In genomic region chr14:51996231-51996841, GRCm38 (mm10) we compare ENCODE assay signal across 14 mouse cellular contexts. TPM values are rescaled to one million over a fixed set of nuclear protein-coding genes. Genes with fewer than 3 reads are reported as not detected.
A peak's percentile ranks its signal among the peaks of the same experiment; 100 is the strongest.
DNase-seq lines count a peak whose midpoint lies in the region; ATAC-seq and TF ChIP-seq lines count a peak whose summit lies in the region.
"Had no signal": no experiment of that assay in that cellular context is flagged by ENCODE, and none has a peak within 500 bp of the region (broad histone marks: within the 10 kb centered on the region; RNA-seq: fewer than 3 reads in every experiment).

No protein-coding gene starts in this region.

- H3K4me1 ChIP-seq in forebrain, embryonic 12.5 days = no peaks in the 10 kb centered on the region; the same call in 1 of the 2 replicates
- H3K4me1 ChIP-seq in forebrain, embryonic 11.5 days (replicated peaks; ENCODE audit: control insufficient read depth, insufficient read depth, low read length) = no peaks in the 10 kb centered on the region
- H3K4me1 ChIP-seq in liver, adult 2 months (ENCODE audit: control insufficient read depth, insufficient read depth, low read length) = no peaks in the 10 kb centered on the region
- H3K4me1 ChIP-seq in E14TG2a.4 (replicated peaks; ENCODE audit: low read depth, low read length) = peaks cover 41% of the 10 kb centered on the region
- H3K4me1 ChIP-seq in forebrain, embryonic 15.5 days = 0 out of 2 replicates have a peak, but pooled peaks cover 4% of the 10 kb centered on the region
- H3K4me1 ChIP-seq: neural tube, embryonic 12.5 days had no signal

- no peak overlapping the region for H3K4me2 ChIP-seq in forebrain, embryonic 12.5 days
- H3K4me2 ChIP-seq in forebrain, embryonic 11.5 days (ENCODE audit: low read depth, low read length, severe bottlenecking) = no peak overlapping the region
- no peak overlapping the region for H3K4me2 ChIP-seq in forebrain, embryonic 15.5 days (replicated peaks)
- H3K4me2 ChIP-seq: neural tube, embryonic 12.5 days had no signal

- 0 out of 2 replicates have a peak, but pooled peaks have one; percentile 19 for ATAC-seq in forebrain, embryonic 12.5 days (ENCODE audit: low FRiP score)
- ATAC-seq in forebrain, embryonic 11.5 days (replicated peaks; ENCODE audit: low FRiP score) = no peak
- ATAC-seq in forebrain, embryonic 15.5 days (replicated peaks) = 0 out of 2 replicates have a peak, but pooled peaks have one; percentile 14
- ATAC-seq: inflammation-experienced regulatory T-cells, adult 6 months had no signal

- no peak overlapping the region for H3K4me3 ChIP-seq in forebrain, embryonic 12.5 days (replicated peaks)
- no peak overlapping the region for H3K4me3 ChIP-seq in forebrain, embryonic 11.5 days (ENCODE audit: low read depth, low read length)
- H3K4me3 ChIP-seq in liver, adult 2 months (ENCODE audit: insufficient read depth, low read depth, low read length) = no peak overlapping the region
- peak overlapping the region; percentile 70 for H3K4me3 ChIP-seq in E14TG2a.4 (replicated peaks; ENCODE audit: low read length)
- H3K4me3 ChIP-seq in forebrain, embryonic 15.5 days = no peak overlapping the region
- H3K4me3 ChIP-seq: neural tube, embryonic 12.5 days had no signal

- no peaks in the 10 kb centered on the region for H3K27me3 ChIP-seq in forebrain, embryonic 12.5 days
- H3K27me3 ChIP-seq in forebrain, embryonic 11.5 days (ENCODE audit: control insufficient read depth, insufficient read depth, low read length) = no peaks in the 10 kb centered on the region
- H3K27me3 ChIP-seq in liver, adult 2 months (ENCODE audit: control insufficient read depth, insufficient read depth, low read length) = no peaks in the 10 kb centered on the region
- H3K27me3 ChIP-seq in E14TG2a.4 (ENCODE audit: insufficient read depth, low read length) = peaks cover 29% of the 10 kb centered on the region
- H3K27me3 ChIP-seq in forebrain, embryonic 15.5 days = no peaks in the 10 kb centered on the region
- H3K27me3 ChIP-seq: neural tube, embryonic 12.5 days had no signal

- H3K36me3 ChIP-seq in forebrain, embryonic 12.5 days (replicated peaks) = peaks cover 90% of the 10 kb centered on the region
- H3K36me3 ChIP-seq in forebrain, embryonic 11.5 days (ENCODE audit: control insufficient read depth, insufficient read depth, low read length) = peaks cover 30% of the 10 kb centered on the region
- H3K36me3 ChIP-seq in liver, adult 2 months (ENCODE audit: control insufficient read depth, insufficient read depth, low read length) = no peaks in the 10 kb centered on the region
- no peaks in the 10 kb centered on the region for H3K36me3 ChIP-seq in E14TG2a.4 (ENCODE audit: insufficient read depth, low read length)
- H3K36me3 ChIP-seq in forebrain, embryonic 15.5 days = peaks cover 84% of the 10 kb centered on the region

- 0 out of 2 replicates have a peak overlapping the region, but pooled peaks have one; percentile 19 for H3K27ac ChIP-seq in forebrain, embryonic 12.5 days
- H3K27ac ChIP-seq in forebrain, embryonic 11.5 days (ENCODE audit: low read depth, low read length) = no peak overlapping the region
- H3K27ac ChIP-seq in liver, adult 2 months (replicated peaks; ENCODE audit: insufficient read depth, low read depth, low read length) = no peak overlapping the region
- H3K27ac ChIP-seq in forebrain, embryonic 15.5 days (replicated peaks) = 0 out of 2 replicates have a peak overlapping the region, but pooled peaks have one; percentile 0
- H3K27ac ChIP-seq: neural tube, embryonic 12.5 days had no signal

- no peaks in the 10 kb centered on the region for H3K9me3 ChIP-seq in forebrain, embryonic 12.5 days
- no peaks in the 10 kb centered on the region for H3K9me3 ChIP-seq in forebrain, embryonic 11.5 days (ENCODE audit: control insufficient read depth, low read length)
- H3K9me3 ChIP-seq in E14TG2a.4 (ENCODE audit: low read length) = no peaks in the 10 kb centered on the region
- no peaks in the 10 kb centered on the region for H3K9me3 ChIP-seq in forebrain, embryonic 15.5 days
- H3K9me3 ChIP-seq: neural tube, embryonic 12.5 days had no signal

- H3K79me2 ChIP-seq in liver, adult 2 months (ENCODE audit: control insufficient read depth, insufficient read depth, low read length) = no peaks in the 10 kb centered on the region

- H3K9ac ChIP-seq in forebrain, embryonic 12.5 days = no peak overlapping the region
- H3K9ac ChIP-seq in forebrain, embryonic 11.5 days (ENCODE audit: low read length) = no peak overlapping the region
- H3K9ac ChIP-seq in liver, adult 2 months (ENCODE audit: low read depth, low read length) = no peak overlapping the region
- no peak overlapping the region for H3K9ac ChIP-seq in forebrain, embryonic 15.5 days (replicated peaks)
- H3K9ac ChIP-seq: neural tube, embryonic 12.5 days had no signal

- 88% methylated on average over 13 of the region's 13 CpGs for WGBS in forebrain, embryonic 12.5 days
- 86% methylated on average over 13 of the region's 13 CpGs for WGBS in forebrain, embryonic 11.5 days
- WGBS in liver, adult 2 months = 89% methylated on average over 13 of the region's 13 CpGs
- 90% methylated on average over 13 of the region's 13 CpGs for WGBS in forebrain, embryonic 15.5 days

- TF ChIP-seq CTCF in liver, adult 2 months (IDR thresholded peaks at IDR 0.05; ENCODE audit: low read depth, low read length) = peak; percentile 38
- TF ChIP-seq CTCF in E14TG2a.4 (conservative IDR thresholded peaks at IDR 0.05; ENCODE audit: low read length) = peak; percentile 46

- TF ChIP-seq POLR2A in liver, adult 2 months (IDR thresholded peaks at IDR 0.05; ENCODE audit: extremely low read depth, insufficient read depth, low read length) = no peak

- DNase-seq in forebrain, embryonic 11.5 days (ENCODE audit: low spot score) = no peak
- no peak for DNase-seq in liver, adult 2 months (ENCODE audit: extremely low read depth, low read depth, low spot score)
- DNase-seq in liver = no peak
- no peak for DNase-seq in left cerebral cortex, adult 11 months (ENCODE audit: low spot score)
- no peak for DNase-seq in urinary bladder, postnatal 36 days (ENCODE audit: low spot score in 2 of 2)
- DNase-seq: adrenal gland, postnatal 14 days had no signal

RNA-seq across cellular contexts. Expression of gene Arhgef40, which starts 11.8 kb away (rescaled TPM):
- polyA plus RNA-seq in forebrain, embryonic 12.5 days (2016; fragmentation: Nextera tagmentation; extraction: Ambion mirVana) = 116 and 117 TPM in 2 replicates
- polyA plus RNA-seq in forebrain, embryonic 11.5 days (2014; fragmentation: Nextera tagmentation; extraction: Ambion mirVana) = 93.3 and 99.7 TPM in 2 replicates
- total RNA-seq in liver, adult 2 months (2014; rRNA removed) = 6.1 and 9.5 TPM in 2 replicates
- polyA plus RNA-seq in liver, adult 2 months (2012; rRNA removed) = 12.5 and 16.1 TPM in 2 replicates
- 65.7 and 69.8 TPM in 2 replicates for polyA plus RNA-seq in forebrain, embryonic 15.5 days (2015; fragmentation: Nextera tagmentation; extraction: Ambion mirVana)

RNA-seq across cellular contexts. Expression of gene Tmem253, which starts 19.1 kb away (rescaled TPM):
- 1.1 TPM in 2 replicates for polyA plus RNA-seq in forebrain, embryonic 12.5 days (2016; fragmentation: Nextera tagmentation; extraction: Ambion mirVana)
- polyA plus RNA-seq in forebrain, embryonic 11.5 days (2014; fragmentation: Nextera tagmentation; extraction: Ambion mirVana) = 0.92 and 0.95 TPM in 2 replicates
- total RNA-seq in liver, adult 2 months (2014; rRNA removed) = not detected in 2 replicates
- polyA plus RNA-seq in liver, adult 2 months (2012; rRNA removed) = 0.11 TPM in 1 of 2 replicates, not detected in the other
- polyA plus RNA-seq in forebrain, embryonic 15.5 days (2015; fragmentation: Nextera tagmentation; extraction: Ambion mirVana) = 0.28 and 0.64 TPM in 2 replicates
- total RNA-seq: left cerebral cortex, postnatal 10 days had no signal

RNA-seq across cellular contexts. Expression of gene Zfp219, which starts 24.2 kb away (rescaled TPM):
- 97.1 and 101 TPM in 2 replicates for polyA plus RNA-seq in forebrain, embryonic 12.5 days (2016; fragmentation: Nextera tagmentation; extraction: Ambion mirVana)
- 105 and 116 TPM in 2 replicates for polyA plus RNA-seq in forebrain, embryonic 11.5 days (2014; fragmentation: Nextera tagmentation; extraction: Ambion mirVana)
- total RNA-seq in liver, adult 2 months (2014; rRNA removed) = 8.9 and 12.6 TPM in 2 replicates
- polyA plus RNA-seq in liver, adult 2 months (2012; rRNA removed) = 27.8 and 31.4 TPM in 2 replicates
- 43.3 and 48.9 TPM in 2 replicates for polyA plus RNA-seq in forebrain, embryonic 15.5 days (2015; fragmentation: Nextera tagmentation; extraction: Ambion mirVana)

RNA-seq across cellular contexts. Expression of gene Olfr221, which starts 45.9 kb away (rescaled TPM):
- polyA plus RNA-seq in forebrain, embryonic 12.5 days (2016; fragmentation: Nextera tagmentation; extraction: Ambion mirVana) = not detected in 2 replicates
- polyA plus RNA-seq in forebrain, embryonic 11.5 days (2014; fragmentation: Nextera tagmentation; extraction: Ambion mirVana) = not detected in 2 replicates
- total RNA-seq in liver, adult 2 months (2014; rRNA removed) = not detected in 2 replicates
- polyA plus RNA-seq in liver, adult 2 months (2012; rRNA removed) = not detected in 2 replicates
- polyA plus RNA-seq in forebrain, embryonic 15.5 days (2015; fragmentation: Nextera tagmentation; extraction: Ambion mirVana) = not detected in 2 replicates
- total RNA-seq: adrenal gland, postnatal 14 days; ES-E14; left cerebral cortex, postnatal 10 days had no signal
- polyA plus RNA-seq: heart, embryonic 14.5 days; inflammation-experienced regulatory T-cells, adult 6 months; neural tube, embryonic 12.5 days had no signal

Comparison
In these comparisons a context has a peak if more than half of its experiments do, and no peak if none do; other contexts are left out.
1. H3K27ac ChIP-seq: peak in forebrain, embryonic 12.5 days (single experiment) and forebrain, embryonic 15.5 days (single experiment); none in forebrain, embryonic 11.5 days (single experiment) and liver, adult 2 months (single experiment).